Mouse (Mus musculus): ENCODE data around the gene Hirip3.

GRCm38 (mm10) chr7:126851192-126851591, 10.6 kb upstream of the Hirip3 start:
- TF ChIP-seq POLR2A (IDR thresholded peaks at IDR 0.05; ENCODE audit: borderline replicate concordance, control insufficient read depth, low read depth, low read length) (no peak), CTCF (IDR thresholded peaks at IDR 0.05; ENCODE audit: control insufficient read depth, insufficient read depth, low read length) (no peak)
